Mouse (Mus musculus) MEL (cell line): ENCODE measurements around the gene Cul7. TPM values are rescaled to one million over a fixed set of nuclear protein-coding genes. Genes with fewer than 3 reads are reported as not detected.

Experiments
- DNase-seq: peaks from one replicate; pipeline ENCODE4 v3.0.0; 2011; ENCODE audit warnings: low read depth, low spot score
- H3K27ac ChIP-seq: 2 replicates; pipeline ENCODE4 v1.5.1; 2012; ENCODE audit warnings: low read depth, mild to moderate bottlenecking, control low read depth, low read length, moderate library complexity; ENCODE audit not compliant: control insufficient read depth
- H3K27me3 ChIP-seq, 2 experiments: fragments of 150-350 bp in 1 of 2; sonication (generic) in 1 of 2; 2 replicates each; pipeline ENCODE4 v1.6.1; 2012; ENCODE audit warnings: low read length in 2 of 2, mild to moderate bottlenecking in 2 of 2, improper control_type of control experiment in 1 of 2, moderate library complexity in 1 of 2; ENCODE audit not compliant: insufficient read depth in 2 of 2, control insufficient read depth in 1 of 2
- H3K36me3 ChIP-seq, 2 experiments: 2 replicates each; pipeline ENCODE4 v1.6.1; 2012 to 2014; ENCODE audit warnings: low read length in 2 of 2, improper control_type of control experiment in 1 of 2, inconsistent platforms in 1 of 2, mild to moderate bottlenecking in 1 of 2; ENCODE audit not compliant: insufficient read depth in 2 of 2, control insufficient read depth in 1 of 2
- H3K4me1 ChIP-seq, 2 experiments: fragments of 150-350 bp in 1 of 2; sonication (generic) in 1 of 2; 2 replicates each; pipeline ENCODE4 v1.6.1; 2012; ENCODE audit warnings: low read length in 2 of 2, improper control_type of control experiment in 1 of 2, mild to moderate bottlenecking in 1 of 2; ENCODE audit not compliant: insufficient read depth in 2 of 2, control insufficient read depth in 1 of 2
- H3K4me3 ChIP-seq, 2 experiments: fragments of 150-350 bp in 1 of 2; sonication (generic) in 1 of 2; 2 replicates each; pipeline ENCODE4 v1.5.1; 2012; ENCODE audit warnings: low read depth in 2 of 2, low read length in 2 of 2, mild to moderate bottlenecking in 2 of 2, moderate library complexity in 2 of 2, control low read depth in 1 of 2, improper control_type of control experiment in 1 of 2; ENCODE audit not compliant: control insufficient read depth in 1 of 2, insufficient read depth in 1 of 2
- H3K79me2 ChIP-seq: 2 replicates; pipeline ENCODE4 v1.6.1; 2012; ENCODE audit warnings: mild to moderate bottlenecking, low read length, moderate library complexity; ENCODE audit not compliant: control insufficient read depth, poor library complexity, insufficient read depth
- H3K9ac ChIP-seq: 2 replicates; pipeline ENCODE4 v1.6.1; 2012; ENCODE audit warnings: low read depth, mild to moderate bottlenecking, control low read depth, low read length, moderate library complexity; ENCODE audit not compliant: control insufficient read depth, poor library complexity, severe bottlenecking
- H3K9me3 ChIP-seq: fragments of 150-350 bp; sonication (generic); replicated peaks from 2 replicates; pipeline ENCODE4 v1.6.1; 2012; ENCODE audit warnings: mild to moderate bottlenecking, low read length, improper control_type of control experiment, moderate library complexity; ENCODE audit not compliant: insufficient read depth
- BHLHE40 ChIP-seq: IDR thresholded peaks from 2 replicates; pipeline ENCODE4 v1.6.1; 2012; ENCODE audit warnings: low read depth, mild to moderate bottlenecking, inconsistent platforms, low read length, improper control_type of control experiment, borderline replicate concordance
- CHD2 ChIP-seq: IDR thresholded peaks from 2 replicates; pipeline ENCODE4 v1.6.1; 2011; ENCODE audit warnings: low read length, improper control_type of control experiment
- CTCF ChIP-seq, 3 experiments: IDR thresholded peaks in 2 of 3; conservative IDR thresholded peaks in 1 of 3; 2 replicates each; pipeline ENCODE4 v1.5.1; 2011 to 2012; ENCODE audit warnings: low read length in 3 of 3, low read depth in 2 of 3, mild to moderate bottlenecking in 2 of 3, improper control_type of control experiment in 1 of 3, inconsistent platforms in 1 of 3, mixed read lengths in 1 of 3, moderate library complexity in 1 of 3; ENCODE audit not compliant: control insufficient read depth in 1 of 3, insufficient read depth in 1 of 3, poor library complexity in 1 of 3, severe bottlenecking in 1 of 3
- E2F4 ChIP-seq: IDR thresholded peaks from 2 replicates; pipeline ENCODE4 v1.6.1; 2011; ENCODE audit warnings: low read depth, low read length, improper control_type of control experiment, borderline replicate concordance
- ELF1 ChIP-seq: IDR thresholded peaks from 2 replicates; pipeline ENCODE4 v1.6.1; 2014; ENCODE audit warnings: low read depth, mild to moderate bottlenecking, inconsistent platforms, low read length, improper control_type of control experiment, moderate library complexity
- EP300 ChIP-seq, 2 experiments: IDR thresholded peaks; 2 replicates each; pipeline ENCODE4 v1.6.1; 2011; ENCODE audit warnings: improper control_type of control experiment in 2 of 2, low read length in 2 of 2, low read depth in 1 of 2, mild to moderate bottlenecking in 1 of 2
- ETS1 ChIP-seq: IDR thresholded peaks from 2 replicates; pipeline ENCODE4 v1.6.1; 2012; ENCODE audit warnings: low read depth, mild to moderate bottlenecking, inconsistent platforms, low read length, improper control_type of control experiment, moderate library complexity
- GABPA ChIP-seq: IDR thresholded peaks from 2 replicates; pipeline ENCODE4 v1.6.1; 2012; ENCODE audit warnings: low read depth, mild to moderate bottlenecking, inconsistent platforms, low read length, improper control_type of control experiment, moderate library complexity
- GATA1 ChIP-seq: IDR thresholded peaks from 2 replicates; pipeline ENCODE4 v1.6.1; 2011; ENCODE audit warnings: low read depth, low read length, improper control_type of control experiment
- HCFC1 ChIP-seq: IDR thresholded peaks from 2 replicates; pipeline ENCODE4 v1.6.1; 2012; ENCODE audit warnings: low read depth, mild to moderate bottlenecking, inconsistent platforms, low read length, improper control_type of control experiment, moderate library complexity
- JUND ChIP-seq: IDR thresholded peaks from 2 replicates; pipeline ENCODE4 v1.6.1; 2011; ENCODE audit warnings: low read depth, mild to moderate bottlenecking, improper control_type of control experiment, low read length
- KAT2A ChIP-seq: conservative IDR thresholded peaks from 2 replicates; pipeline ENCODE4 v1.6.1; 2012; ENCODE audit warnings: low read depth, low read length, improper control_type of control experiment, inconsistent platforms
- MAFK ChIP-seq: IDR thresholded peaks from 2 replicates; pipeline ENCODE4 v1.6.1; 2011; ENCODE audit warnings: low read depth, mild to moderate bottlenecking, low read length, improper control_type of control experiment, borderline replicate concordance
- MAX ChIP-seq: IDR thresholded peaks from 2 replicates; pipeline ENCODE4 v1.6.1; 2011; ENCODE audit warnings: low read length, improper control_type of control experiment
- MXI1 ChIP-seq: IDR thresholded peaks from 2 replicates; pipeline ENCODE4 v1.6.1; 2011; ENCODE audit warnings: mild to moderate bottlenecking, low read depth, low read length, improper control_type of control experiment
- MYB ChIP-seq: IDR thresholded peaks from 2 replicates; pipeline ENCODE4 v1.6.1; 2011; ENCODE audit warnings: mild to moderate bottlenecking, low read depth, low read length, improper control_type of control experiment
- MYC ChIP-seq: IDR thresholded peaks from 2 replicates; pipeline ENCODE4 v1.6.1; 2011; ENCODE audit warnings: low read depth, mild to moderate bottlenecking, low read length, improper control_type of control experiment, moderate library complexity
- NELFE ChIP-seq: IDR thresholded peaks from 2 replicates; pipeline ENCODE4 v1.6.1; 2011; ENCODE audit warnings: low read depth, low read length, improper control_type of control experiment
- POLR2A ChIP-seq, 2 experiments: IDR thresholded peaks; 2 replicates each; pipeline ENCODE4 v1.6.1; 2011 to 2012; ENCODE audit warnings: low read length in 2 of 2, mild to moderate bottlenecking in 2 of 2, control low read depth in 1 of 2, improper control_type of control experiment in 1 of 2, low read depth in 1 of 2, moderate library complexity in 1 of 2; ENCODE audit not compliant: control insufficient read depth in 1 of 2, insufficient read depth in 1 of 2, poor library complexity in 1 of 2
- POLR2AphosphoS2 ChIP-seq: IDR thresholded peaks from 2 replicates; pipeline ENCODE4 v1.6.1; 2011; ENCODE audit warnings: low read length, improper control_type of control experiment
- RAD21 ChIP-seq: IDR thresholded peaks from 2 replicates; pipeline ENCODE4 v1.6.1; 2011; ENCODE audit warnings: mild to moderate bottlenecking, low read depth, low read length, improper control_type of control experiment
- RCOR1 ChIP-seq: IDR thresholded peaks from 2 replicates; pipeline ENCODE4 v1.6.1; 2012; ENCODE audit warnings: low read depth, mild to moderate bottlenecking, inconsistent platforms, low read length, improper control_type of control experiment
- SIN3A ChIP-seq: IDR thresholded peaks from 2 replicates; pipeline ENCODE4 v1.6.1; 2012; ENCODE audit warnings: low read length, improper control_type of control experiment, inconsistent platforms
- SMC3 ChIP-seq: IDR thresholded peaks from 2 replicates; pipeline ENCODE4 v1.6.1; 2011; ENCODE audit warnings: low read depth, low read length, improper control_type of control experiment
- TAL1 ChIP-seq: IDR thresholded peaks from 2 replicates; pipeline ENCODE4 v1.6.1; 2012; ENCODE audit warnings: mild to moderate bottlenecking, inconsistent platforms, low read length, moderate library complexity, mixed read lengths
- TBP ChIP-seq: IDR thresholded peaks from 2 replicates; pipeline ENCODE4 v1.8.0; 2011; ENCODE audit warnings: low read depth, low read length, improper control_type of control experiment
- TCF12 ChIP-seq: IDR thresholded peaks from 2 replicates; pipeline ENCODE4 v1.6.1; 2014; ENCODE audit warnings: low read depth, mild to moderate bottlenecking, inconsistent platforms, low read length, improper control_type of control experiment, moderate library complexity
- ZC3H11A ChIP-seq: IDR thresholded peaks from 2 replicates; pipeline ENCODE4 v1.6.1; 2012; ENCODE audit warnings: low read depth, mild to moderate bottlenecking, inconsistent platforms, low read length, improper control_type of control experiment
- ZKSCAN1 ChIP-seq: IDR thresholded peaks from 2 replicates; pipeline ENCODE4 v1.6.1; 2012; ENCODE audit warnings: low read depth, mild to moderate bottlenecking, inconsistent platforms, low read length, improper control_type of control experiment, moderate library complexity
- ZMIZ1 ChIP-seq: IDR thresholded peaks from 2 replicates; pipeline ENCODE4 v1.6.1; 2012; ENCODE audit warnings: low read depth, mild to moderate bottlenecking, inconsistent platforms, low read length, improper control_type of control experiment, moderate library complexity
- ZNF384 ChIP-seq: IDR thresholded peaks from 2 replicates; pipeline ENCODE4 v1.6.1; 2012; ENCODE audit warnings: low read depth, mild to moderate bottlenecking, inconsistent platforms, low read length, improper control_type of control experiment
- polyA plus RNA-seq, 2 experiments: library from polyadenylated mRNA; stranded (reverse) in 1 of 2; unstranded in 1 of 2; fragments of >175 nt in 1 of 2; fragments of >200 nt in 1 of 2; gene quantifications; 2 replicates each; pipeline versions ENCODE4 v1.2.1 to v1.2.4; 2012; ENCODE audit warnings: low replicate concordance in 2 of 2, low read depth in 1 of 2; ENCODE audit not compliant: insufficient read length in 2 of 2, insufficient read depth in 1 of 2, missing spikeins in 1 of 2
- total RNA-seq: library from RNA; depleted of rRNA; stranded (reverse); fragments of 300-350 nt; gene quantifications from 2 replicates; pipeline ENCODE4 v1.2.3, GENCODE M21; 2012

Gene Cul7
- total and polyA plus RNA-seq, 3 experiments = 32.6 to 45.8 (median 35.8) TPM

DNA sequence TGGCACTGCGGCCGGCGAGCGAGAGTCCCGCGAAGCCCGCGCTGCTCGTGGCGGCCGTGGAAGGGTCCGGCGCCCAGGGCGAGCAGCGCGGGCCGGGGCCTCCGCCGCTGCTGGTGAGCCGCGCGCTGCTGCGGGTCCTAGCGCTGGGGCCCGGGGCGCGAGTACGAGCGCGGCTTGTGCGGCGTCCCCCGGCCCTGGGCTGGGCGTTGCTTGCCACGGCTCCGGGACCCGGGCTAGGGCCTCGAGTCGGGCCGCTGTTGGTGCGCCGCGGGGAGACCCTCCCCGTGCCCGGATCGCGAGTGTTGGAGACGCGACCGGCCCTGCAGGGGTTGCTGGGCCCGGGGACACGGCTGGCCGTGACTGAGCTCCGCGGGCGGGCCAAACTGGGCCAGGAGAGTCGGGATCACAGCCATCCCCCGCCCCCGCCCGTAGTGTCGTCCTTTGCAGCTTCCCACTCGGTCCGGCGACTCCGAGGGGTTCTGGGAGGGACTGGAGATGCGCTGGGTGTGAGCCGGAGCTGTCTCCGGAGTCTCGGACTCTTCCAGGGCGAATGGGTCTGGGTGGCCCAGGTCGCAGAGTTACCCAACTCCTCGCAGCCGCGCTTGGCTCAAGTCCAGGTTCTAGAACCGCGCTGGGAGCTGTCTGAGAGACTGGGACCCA, 61.6 kb downstream of the Cul7 start:
- TF ChIP-seq KAT2A (no peak), POLR2AphosphoS2 (no peak), POLR2A (IDR thresholded peaks at IDR 0.05; ENCODE audit: control insufficient read depth in 1 of 2, insufficient read depth in 1 of 2, low read depth in 1 of 2, low read length in 2 of 2, poor library complexity in 1 of 2) (no peak), CHD2 (no peak), ZNF384 (no peak), ZC3H11A (no peak), MYB (no peak), TCF12 (no peak), TAL1 (no peak), HCFC1 (no peak), NELFE (no peak), BHLHE40 (no peak), ZKSCAN1 (no peak), MAFK (no peak)
- TF ChIP-seq, all 39 proteins: peak for 0
- Histone ChIP-seq H3K9ac (peak overlapping the region; percentile 99), H3K27me3 (no peaks in the 10 kb centered on the region), H3K4me1 (peaks cover 0 to 16% of the 10 kb centered on the region in 2 experiments; a peak in 2 of 4 replicates), H3K36me3 (peaks cover 4 to 6% of the 10 kb centered on the region in 2 experiments), H3K27ac (peak overlapping the region; percentile 70), H3K79me2 (peaks cover 21% of the 10 kb centered on the region), H3K4me3 (peak overlapping the region; percentile 84 to 99), H3K9me3 (no peaks in the 10 kb centered on the region)
- DNase-seq = peak; percentile 59

DNA sequence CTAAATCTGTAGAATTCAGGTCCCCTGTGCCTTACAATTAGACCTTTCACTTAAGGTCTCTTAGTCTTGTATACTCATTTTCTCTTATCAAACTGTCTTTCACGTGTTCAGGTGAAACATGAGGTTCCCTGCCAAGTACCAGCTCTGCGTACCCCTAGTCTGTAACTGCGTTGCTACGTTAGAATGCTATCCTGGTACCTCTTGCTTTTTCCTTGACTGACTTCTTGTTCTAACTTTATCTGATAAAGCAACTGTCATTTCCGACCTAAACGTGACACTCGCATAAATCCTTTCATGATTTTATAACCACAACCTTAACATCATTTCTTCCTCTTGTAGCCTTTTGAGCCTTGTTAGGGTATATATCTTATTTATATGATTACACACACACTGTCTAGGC, 62.3 kb downstream of the Cul7 start:
- Histone ChIP-seq H3K79me2 (peaks cover 21% of the 10 kb centered on the region), H3K27ac (peak overlapping the region; percentile 70), H3K9ac (peak overlapping the region; percentile 99)

More for the DNA sequence above, 62.3 kb downstream of the Cul7 start:
- H3K9me3 ChIP-seq = no peaks in the 10 kb centered on the region
- TF ChIP-seq EP300 (IDR thresholded peaks at IDR 0.05; ENCODE audit: low read depth in 1 of 2, low read length in 2 of 2) (peak in 1 of 2 experiments; percentile 57; a peak in 1 of 4 replicates), MYC (0 out of 2 replicates have a peak, but pooled peaks have one; percentile 63), RAD21 (no peak), TBP (0 out of 2 replicates have a peak, but pooled peaks have one; percentile 24), TCF12 (no peak), RCOR1 (peak; percentile 96), ELF1 (no peak), E2F4 (no peak), BHLHE40 (peak; percentile 98), GABPA (no peak), ZMIZ1 (no peak), GATA1 (peak; percentile 69), MYB (peak; percentile 60), SIN3A (peak; percentile 81), MAX (peak; percentile 30; the same call in 1 of the 2 replicates), JUND (no peak), ETS1 (no peak), CTCF (IDR thresholded peaks at IDR 0.05 in 2 of 3, conservative IDR thresholded peaks at IDR 0.05 in 1 of 3; ENCODE audit: control insufficient read depth in 1 of 3, insufficient read depth in 1 of 3, low read depth in 2 of 3, low read length in 3 of 3, poor library complexity in 1 of 3, severe bottlenecking in 1 of 3) (no peak), ZC3H11A (no peak), SMC3 (no peak), MXI1 (peak; percentile 76), CHD2 (no peak)
- H3K4me3 ChIP-seq = peak overlapping the region; percentile 84 to 99
- peaks cover 4 to 6% of the 10 kb centered on the region in 2 experiments for H3K36me3 ChIP-seq
- no peaks in the 10 kb centered on the region for H3K27me3 ChIP-seq
- peaks cover 0 to 16% of the 10 kb centered on the region in 2 experiments; a peak in 2 of 4 replicates for H3K4me1 ChIP-seq
- peak; percentile 64 for DNase-seq
